Mouse (Mus musculus) C2C12 (cell line): ENCODE results near the gene Litaf.

Source experiments
- CTCF ChIP-seq: IDR thresholded peaks from one replicate; pipeline ENCODE4 v1.5.1; 2011; ENCODE audit not compliant: control insufficient read depth, insufficient read depth, insufficient read length
- USF1 ChIP-seq: IDR thresholded peaks from one replicate; pipeline ENCODE4 v1.6.1; 2011; ENCODE audit warnings: low read depth, mild to moderate bottlenecking, control low read depth, moderate library complexity

DNA sequence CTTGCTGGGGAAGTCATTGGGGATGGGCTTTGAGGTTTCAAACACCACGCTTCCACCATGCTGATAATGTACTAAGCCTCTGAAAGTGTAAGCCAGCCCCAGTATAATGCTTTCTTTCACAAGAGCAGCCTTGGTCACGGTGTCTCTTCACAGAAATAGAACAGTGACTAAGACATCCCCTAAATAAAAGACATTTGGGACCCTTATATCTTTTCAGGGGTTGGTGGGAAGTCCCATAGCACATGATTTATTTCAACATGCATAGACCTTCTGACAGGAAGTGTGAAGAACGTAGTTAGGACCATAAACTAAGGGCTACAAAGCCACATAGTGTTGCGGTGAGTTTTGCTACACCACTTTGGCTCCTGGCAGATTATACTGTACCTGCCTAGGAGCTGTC lies 69.4 kb downstream of the Litaf start:
- TF ChIP-seq CTCF (no peak), USF1 (no peak)
